Mouse (Mus musculus) liver, adult (tissue): ENCODE data around the gene Slc39a12.

ENCODE experiments used
- GATA4 ChIP-seq: IDR thresholded peaks from 2 replicates; pipeline ENCODE4 v1.6.1; 2014; ENCODE audit warnings: mild to moderate bottlenecking, low read length; ENCODE audit not compliant: insufficient replicate concordance

Slc39a12 gene

GRCm38 (mm10) chr2:14535246-14535671, 147.1 kb downstream of the Slc39a12 start:
- TF ChIP-seq GATA4: no peak

- no peak for TF ChIP-seq GATA4
Observed at GRCm38 (mm10) chr2:14537781-14538180, 149.7 kb downstream of the Slc39a12 start.

- no peak; the same call in 1 of the 2 replicates for TF ChIP-seq GATA4
Observed at GRCm38 (mm10) chr2:14543355-14543754, 155.2 kb downstream of the Slc39a12 start.

- TF ChIP-seq GATA4: no peak
Observed at GRCm38 (mm10) chr2:14543773-14544172, 155.7 kb downstream of the Slc39a12 start.
